Mouse (Mus musculus) heart, adult 2 months (tissue): ENCODE data around the gene Cdkn2c. TPM values are rescaled to one million over a fixed set of nuclear protein-coding genes. Genes with fewer than 3 reads are reported as not detected.

Experiments used
- DNase-seq, 2 experiments: peaks; one replicate each; pipeline ENCODE4 v3.0.0; 2021
- H3K27ac ChIP-seq: fragments of 200-600 bp; 2 replicates; pipeline ENCODE4 v1.8.1; 2022
- H3K27me3 ChIP-seq: fragments of 200-500 bp; 2 replicates; pipeline ENCODE4 v1.6.1; 2012; ENCODE audit warnings: mild to moderate bottlenecking, low read length, inconsistent platforms, mixed read lengths; ENCODE audit not compliant: control insufficient read depth, insufficient read depth
- H3K36me3 ChIP-seq: fragments of 200-500 bp; 2 replicates; pipeline ENCODE4 v1.6.1; 2012; ENCODE audit warnings: low read length, inconsistent platforms; ENCODE audit not compliant: control insufficient read depth, insufficient read depth
- H3K4me1 ChIP-seq: fragments of 200-500 bp; 2 replicates; pipeline ENCODE4 v1.6.1; 2011; ENCODE audit warnings: low read length; ENCODE audit not compliant: control insufficient read depth, insufficient read depth
- H3K4me3 ChIP-seq: fragments of 200-600 bp; 2 replicates; pipeline ENCODE4 v1.8.1; 2022
- H3K79me2 ChIP-seq: fragments of 200-500 bp; replicated peaks from 2 replicates; pipeline ENCODE4 v1.6.1; 2012; ENCODE audit warnings: mild to moderate bottlenecking, inconsistent platforms, low read length, moderate library complexity, mixed read lengths; ENCODE audit not compliant: control insufficient read depth, insufficient read depth
- H3K9ac ChIP-seq: fragments of 200-500 bp; 2 replicates; pipeline ENCODE4 v1.6.1; 2012; ENCODE audit warnings: low read depth, mild to moderate bottlenecking, control low read depth, inconsistent platforms, low read length, mixed read lengths
- CTCF ChIP-seq: fragments of 200-600 bp; IDR thresholded peaks from 2 replicates; pipeline ENCODE4 v1.8.1; 2022; ENCODE audit warnings: antibody characterized with exemption, mild to moderate bottlenecking, moderate library complexity
- EP300 ChIP-seq: fragments of 200-500 bp; IDR thresholded peaks from 2 replicates; pipeline ENCODE4 v1.6.1; 2011; ENCODE audit warnings: low read depth, low read length, control low read depth; ENCODE audit not compliant: insufficient read depth
- POLR2A ChIP-seq: fragments of 200-500 bp; IDR thresholded peaks from 2 replicates; pipeline ENCODE4 v1.6.1; 2011; ENCODE audit warnings: mild to moderate bottlenecking, low read depth, low read length, control low read depth; ENCODE audit not compliant: insufficient read depth
- WGBS: fragments of 180-500 bp; shearing (Covaris S2); methylation state at CpG from one replicate; pipeline ENCODE4 v1.1.7; 2018; 5-methylcytosine and 5-hydroxymethylcytosine counted together
- intact Hi-C: fragments of 180-260 bp; cut with DNase I; formaldehyde crosslinking; loops from one replicate; pipeline ENCODE4 v1.15.1; 2025
- polyA plus RNA-seq: library from polyadenylated mRNA; depleted of rRNA; stranded (reverse); fragments of >200 nt; gene quantifications from 2 replicates; pipeline ENCODE4 v1.2.3, GENCODE M21; 2012
- total RNA-seq, 2 experiments: library from RNA; stranded (reverse); gene quantifications; 2 replicates each; pipeline ENCODE4 v1.2.3; 2021

The Cdkn2c gene
- total and polyA plus RNA-seq, 3 experiments, result 6.3 to 14.5 (median 11.0) TPM

GRCm38 (mm10) chr4:109667518-109667917, 529 bp upstream of the Cdkn2c start:
- WGBS, result 39% methylated on average over 2 of the region's 2 CpGs
- no peak for TF ChIP-seq POLR2A
- no peak for TF ChIP-seq CTCF
- TF ChIP-seq EP300, result no peak
- H3K4me3 ChIP-seq, result peak overlapping the region; percentile 90

GRCm38 (mm10) chr4:109665982-109666460, 968 bp downstream of the Cdkn2c start:
- H3K27ac ChIP-seq, result peak overlapping the region; percentile 98
- WGBS, result 1% methylated on average over 49 of the region's 49 CpGs
- intact Hi-C loops, result loop anchor here (1.0 kb wide), 1 partner anchor 10 kb away; the partner anchor contains the start of gene Faf1
- H3K4me1 ChIP-seq, result peaks cover 6% of the 10 kb centered on the region
- peak; percentile 85 to 86 for DNase-seq
- peak overlapping the region; percentile 90 for H3K4me3 ChIP-seq
- H3K79me2 ChIP-seq, result no peaks in the 10 kb centered on the region; the same call in 1 of the 2 replicates
- peaks cover 9% of the 10 kb centered on the region for H3K36me3 ChIP-seq
- H3K9ac ChIP-seq, result peak overlapping the region; percentile 83
- TF ChIP-seq POLR2A (no peak), CTCF (no peak), EP300 (no peak)
- no peaks in the 10 kb centered on the region for H3K27me3 ChIP-seq

More at GRCm38 (mm10) chr4:109667518-109667917, 529 bp upstream of the Cdkn2c start:
- no peak for DNase-seq
- H3K27me3 ChIP-seq, result no peaks in the 10 kb centered on the region
- no peak overlapping the region; the same call in 1 of the 2 replicates for H3K9ac ChIP-seq
- H3K79me2 ChIP-seq, result no peaks in the 10 kb centered on the region; the same call in 1 of the 2 replicates
- peaks cover 6% of the 10 kb centered on the region for H3K36me3 ChIP-seq
- intact Hi-C loops, result no loop called here
- peaks cover 2% of the 10 kb centered on the region for H3K4me1 ChIP-seq
- peak overlapping the region; percentile 98 for H3K27ac ChIP-seq

GRCm38 (mm10) chr4:109665101-109665981, 1.6 kb downstream of the Cdkn2c start:
- Histone ChIP-seq H3K4me1 (peaks cover 6% of the 10 kb centered on the region), H3K27ac (peak overlapping the region; percentile 98), H3K27me3 (no peaks in the 10 kb centered on the region), H3K79me2 (no peaks in the 10 kb centered on the region; the same call in 1 of the 2 replicates), H3K4me3 (peak overlapping the region; percentile 90), H3K9ac (peak overlapping the region; percentile 83), H3K36me3 (peaks cover 9% of the 10 kb centered on the region)
- intact Hi-C loops, result no loop called here
- under 1% methylated on average over 49 of the region's 49 CpGs for WGBS
- DNase-seq, result peak; percentile 79 to 85
- peak; percentile 68; the same call in 1 of the 2 replicates for TF ChIP-seq POLR2A
- 0 out of 2 replicates have a peak, but pooled peaks have one; percentile 15 for TF ChIP-seq EP300
- no peak for TF ChIP-seq CTCF

- Histone ChIP-seq H3K4me3 (peak overlapping the region; percentile 90), H3K36me3 (peaks cover 9% of the 10 kb centered on the region), H3K79me2 (no peaks in the 10 kb centered on the region; the same call in 1 of the 2 replicates), H3K9ac (peak overlapping the region; percentile 41; the same call in 1 of the 2 replicates), H3K27ac (no peak overlapping the region; the same call in 1 of the 2 replicates), H3K27me3 (no peaks in the 10 kb centered on the region), H3K4me1 (peaks cover 6% of the 10 kb centered on the region)
- intact Hi-C loops, result no loop called here
- 28% methylated on average over 5 of the region's 5 CpGs for WGBS
- no peak for DNase-seq
- TF ChIP-seq CTCF (no peak), POLR2A (no peak), EP300 (no peak)
Observed at GRCm38 (mm10) chr4:109664091-109664490, 2.9 kb downstream of the Cdkn2c start.

- no peak overlapping the region for H3K9ac ChIP-seq
- intact Hi-C loops, result no loop called here
Observed at GRCm38 (mm10) chr4:109662271-109662670, 4.7 kb downstream of the Cdkn2c start.

GRCm38 (mm10) chr4:109661183-109661582, 5.8 kb downstream of the Cdkn2c start:
- H3K4me3 ChIP-seq, result no peak overlapping the region
- intact Hi-C loops, result no loop called here
- peaks cover 6% of the 10 kb centered on the region for H3K4me1 ChIP-seq
- no peaks in the 10 kb centered on the region for H3K27me3 ChIP-seq
- no peak overlapping the region for H3K27ac ChIP-seq
- no peak for TF ChIP-seq EP300
- no peak for TF ChIP-seq CTCF
- no peak for TF ChIP-seq POLR2A
- WGBS, result 50% methylated on average over 5 of the region's 5 CpGs
- peaks cover 7% of the 10 kb centered on the region for H3K36me3 ChIP-seq
- no peaks in the 10 kb centered on the region for H3K79me2 ChIP-seq
- no peak overlapping the region for H3K9ac ChIP-seq
- peak; percentile 41 to 47 for DNase-seq

More at GRCm38 (mm10) chr4:109662271-109662670, 4.7 kb downstream of the Cdkn2c start:
- Histone ChIP-seq H3K4me3 (no peak overlapping the region), H3K4me1 (peaks cover 6% of the 10 kb centered on the region), H3K36me3 (peaks cover 7% of the 10 kb centered on the region), H3K79me2 (no peaks in the 10 kb centered on the region), H3K27ac (no peak overlapping the region), H3K27me3 (no peaks in the 10 kb centered on the region)
- WGBS, result 61% methylated on average over 5 of the region's 5 CpGs
- DNase-seq, result no peak
- TF ChIP-seq EP300, result no peak
- TF ChIP-seq CTCF, result no peak
- TF ChIP-seq POLR2A, result no peak
